Mouse (Mus musculus) small intestine, adult 2 months (tissue): ENCODE results near the gene Psme1. TPM values are rescaled to one million over a fixed set of nuclear protein-coding genes. Genes with fewer than 3 reads are reported as not detected.

Experiments used
- H3K27ac ChIP-seq: fragments of 200-500 bp; 2 replicates; pipeline ENCODE4 v1.5.1; 2012; ENCODE audit warnings: low read depth, low read length, control low read depth, inconsistent platforms; ENCODE audit not compliant: insufficient read depth
- H3K27me3 ChIP-seq: fragments of 200-500 bp; 2 replicates; pipeline ENCODE4 v1.6.1; 2012; ENCODE audit warnings: mild to moderate bottlenecking, moderate library complexity, low read length, inconsistent platforms; ENCODE audit not compliant: control insufficient read depth, insufficient read depth
- H3K36me3 ChIP-seq: fragments of 200-500 bp; 2 replicates; pipeline ENCODE4 v1.6.1; 2012; ENCODE audit warnings: mild to moderate bottlenecking, low read length, control low read depth, inconsistent platforms; ENCODE audit not compliant: control insufficient read depth, insufficient read depth
- H3K4me1 ChIP-seq: fragments of 200-500 bp; 2 replicates; pipeline ENCODE4 v1.6.1; 2012; ENCODE audit warnings: low read length, inconsistent platforms, mixed read lengths; ENCODE audit not compliant: control insufficient read depth, insufficient read depth, insufficient read length
- H3K4me3 ChIP-seq: fragments of 200-500 bp; 2 replicates; pipeline ENCODE4 v1.5.1; 2012; ENCODE audit warnings: low read depth, mild to moderate bottlenecking, control low read depth, inconsistent platforms, low read length, moderate library complexity
- CTCF ChIP-seq: fragments of 200-500 bp; IDR thresholded peaks from 2 replicates; pipeline ENCODE4 v1.5.1; 2012; ENCODE audit warnings: low read depth, mild to moderate bottlenecking, control low read depth, inconsistent platforms, low read length, moderate library complexity, mixed read lengths; ENCODE audit not compliant: insufficient replicate concordance, insufficient read length; ENCODE audit errors: extremely low read depth
- POLR2A ChIP-seq: fragments of 200-500 bp; IDR thresholded peaks from 2 replicates; pipeline ENCODE4 v1.6.1; 2012; ENCODE audit warnings: low read depth, mild to moderate bottlenecking, control low read depth, inconsistent platforms, low read length, moderate library complexity
- WGBS: fragments of 180-500 bp; shearing (Covaris S2); methylation state at CpG from one replicate; pipeline ENCODE4 v1.1.7; 2018; 5-methylcytosine and 5-hydroxymethylcytosine counted together
- polyA plus RNA-seq: library from polyadenylated mRNA; depleted of rRNA; stranded (reverse); fragments of >200 nt; gene quantifications from 2 replicates; pipeline ENCODE4 v1.2.3, GENCODE M21; 2012

Psme1 gene
- polyA plus RNA-seq, 1 experiment = 167 TPM

DNA sequence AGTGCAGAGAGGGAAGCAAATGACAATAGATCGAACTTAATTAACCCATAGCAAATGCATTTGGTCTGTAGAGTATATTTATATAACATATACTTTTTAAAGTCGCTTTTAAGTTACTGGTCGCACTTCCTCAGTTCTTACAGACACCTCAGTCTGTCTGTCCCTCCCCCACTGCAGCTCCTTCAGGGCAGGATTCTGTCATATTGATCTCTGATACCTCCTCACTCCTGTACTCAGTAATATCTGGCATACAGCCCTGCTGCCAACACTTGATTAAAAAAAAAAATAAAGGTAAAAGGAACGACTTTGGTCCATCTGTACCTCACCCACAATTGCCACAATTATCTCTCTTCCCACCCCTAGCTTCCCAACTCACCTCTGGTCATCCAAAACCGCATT, 6.4 kb downstream of the Psme1 start:
- Histone ChIP-seq H3K4me1 (peaks cover under 1% of the 10 kb centered on the region; the same call in 1 of the 2 replicates), H3K4me3 (peak overlapping the region; percentile 70), H3K27ac (no peak overlapping the region), H3K36me3 (peaks cover 46% of the 10 kb centered on the region), H3K27me3 (no peaks in the 10 kb centered on the region)
- no peak for TF ChIP-seq POLR2A
- no peak for TF ChIP-seq CTCF
- 37% methylated on average over 5 of the region's 5 CpGs for WGBS

DNA sequence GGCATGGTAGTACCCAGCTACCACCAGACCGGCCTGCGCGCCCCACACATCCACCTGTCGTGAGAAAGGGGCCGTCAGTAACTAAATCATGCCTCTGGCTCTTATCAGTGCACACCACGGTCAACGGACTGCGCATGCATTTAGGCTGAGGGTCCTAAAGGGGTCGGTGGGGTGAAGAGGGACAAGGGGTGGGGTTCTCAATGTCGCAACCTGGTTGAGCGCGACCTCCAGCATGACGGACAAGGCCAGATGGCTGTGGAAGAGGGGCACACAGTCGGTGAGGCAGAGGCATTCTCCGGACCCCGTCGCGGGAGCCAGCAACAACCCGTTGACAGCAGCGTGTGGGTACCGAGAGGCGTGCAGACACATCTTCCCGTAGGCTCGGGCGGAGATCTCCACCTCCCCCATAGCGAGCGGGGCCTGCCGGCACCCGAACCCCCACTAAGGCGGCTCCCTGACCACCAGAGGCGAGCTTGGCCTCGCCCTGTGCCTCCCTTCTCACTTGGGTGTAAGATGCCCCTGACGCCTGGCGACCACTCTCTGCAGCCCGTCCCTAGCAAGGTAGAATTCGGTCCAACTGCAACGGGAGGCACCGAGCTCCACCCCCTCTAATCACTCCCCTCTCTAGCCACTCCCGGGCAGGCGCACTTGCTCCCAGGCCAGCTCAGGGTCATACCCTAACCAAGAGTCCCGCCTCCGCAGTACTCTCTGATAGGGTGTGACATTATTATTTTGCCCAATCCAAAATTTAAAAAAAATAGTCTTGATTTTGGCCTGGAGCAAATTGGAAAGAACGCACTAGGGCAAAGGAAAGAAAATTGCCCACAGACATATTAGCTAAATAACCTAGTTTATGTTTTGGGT, 7.0 kb downstream of the Psme1 start, which contains the start of gene Emc9:
Gene Emc9, minus strand, starts transcription at position 601 of the 864 bp plus-strand sequence.
- 3% methylated on average over 43 of the region's 43 CpGs for WGBS

DNA sequence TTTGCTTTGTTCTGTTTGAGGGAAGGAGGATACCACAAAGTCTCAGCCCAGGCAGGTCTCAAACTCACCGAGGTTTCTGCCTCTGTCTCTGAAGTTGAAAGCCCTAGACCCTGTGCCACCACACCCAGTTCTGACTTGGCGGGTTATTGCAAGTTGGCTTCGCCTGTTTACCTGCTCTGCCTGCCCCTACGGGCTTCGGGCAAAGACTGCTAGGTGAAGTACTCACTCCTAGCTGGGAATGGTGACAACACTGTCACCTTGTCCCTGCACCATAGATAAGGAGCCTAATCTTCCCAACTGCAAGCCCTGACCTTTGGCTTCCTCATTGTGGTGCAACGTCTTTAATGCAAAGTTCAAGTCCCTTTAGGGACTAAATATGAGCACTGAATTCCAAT, 7.6 kb downstream of the Psme1 start:
- no peaks in the 10 kb centered on the region for H3K27me3 ChIP-seq
- H3K27ac ChIP-seq = peak overlapping the region; percentile 93
- WGBS = 19% methylated on average over 6 of the region's 6 CpGs
- peaks cover 3% of the 10 kb centered on the region; the same call in 1 of the 2 replicates for H3K4me1 ChIP-seq
- TF ChIP-seq CTCF (no peak), POLR2A (peak; percentile 29; the same call in 1 of the 2 replicates)
- peaks cover 35% of the 10 kb centered on the region for H3K36me3 ChIP-seq
- H3K4me3 ChIP-seq = peak overlapping the region; percentile 26; the same call in 1 of the 2 replicates

More for the DNA sequence above, 7.0 kb downstream of the Psme1 start, which contains the start of gene Emc9:
- H3K4me3 ChIP-seq = peak within 1 kb of the TSS; percentile 70
- peak within 1 kb of the TSS; percentile 93 for H3K27ac ChIP-seq
- H3K27me3 ChIP-seq = no peaks in the 10 kb centered on the region
- no peak for TF ChIP-seq CTCF
- no peak for TF ChIP-seq POLR2A
- peaks cover 41% of the 10 kb centered on the region for H3K36me3 ChIP-seq
- H3K4me1 ChIP-seq = peaks cover 3% of the 10 kb centered on the region; the same call in 1 of the 2 replicates

DNA sequence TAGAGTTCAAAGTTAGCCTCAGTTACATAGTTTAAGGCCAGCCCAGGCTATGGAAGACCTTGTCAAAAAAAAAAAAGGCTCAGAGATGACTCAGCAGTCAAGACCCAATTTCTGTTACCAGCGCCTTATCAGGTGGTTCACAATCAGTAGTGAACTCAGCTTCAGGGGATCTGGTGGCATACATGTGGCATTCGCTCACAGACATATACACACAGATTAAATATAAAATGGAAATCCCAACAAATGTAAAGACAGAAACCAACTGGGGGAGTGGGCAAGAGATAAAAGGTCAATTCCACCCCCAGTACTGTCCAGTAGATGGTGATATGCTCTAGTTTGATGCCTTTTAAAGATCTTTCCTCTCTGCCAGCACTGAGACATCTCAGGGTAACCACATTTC, 8.2 kb downstream of the Psme1 start:
- H3K4me3 ChIP-seq = no peak overlapping the region
- peak overlapping the region; percentile 93 for H3K27ac ChIP-seq
- H3K4me1 ChIP-seq = peaks cover 3% of the 10 kb centered on the region; the same call in 1 of the 2 replicates
- no peaks in the 10 kb centered on the region for H3K27me3 ChIP-seq
- 47% methylated on average over 2 of the region's 2 CpGs for WGBS
- peaks cover 29% of the 10 kb centered on the region for H3K36me3 ChIP-seq
- no peak for TF ChIP-seq POLR2A
- no peak for TF ChIP-seq CTCF

DNA sequence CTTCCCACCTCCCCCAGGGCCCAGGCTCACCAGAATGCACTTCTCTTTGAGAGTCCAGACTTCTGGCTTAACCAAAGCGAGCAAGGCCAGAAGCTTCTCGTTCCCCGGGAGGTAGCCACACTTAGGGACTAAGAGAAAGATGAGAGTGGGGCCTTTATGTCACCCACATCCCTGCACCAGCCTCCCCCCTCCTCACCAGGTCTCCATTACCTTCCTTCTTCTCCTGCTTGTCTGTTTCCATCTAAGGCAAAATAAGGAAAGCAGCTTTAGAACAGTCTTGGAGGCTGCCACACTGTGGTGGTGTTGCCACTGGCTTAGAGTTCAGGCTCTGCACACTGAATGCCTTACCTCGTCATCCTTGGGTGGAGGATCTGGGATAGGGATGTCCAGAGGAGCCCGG, 11.3 kb downstream of the Psme1 start:
- H3K4me3 ChIP-seq = peak overlapping the region; percentile 48
- H3K27ac ChIP-seq = no peak overlapping the region
- H3K4me1 ChIP-seq = peaks cover 6% of the 10 kb centered on the region
- H3K27me3 ChIP-seq = no peaks in the 10 kb centered on the region
- peaks cover 21% of the 10 kb centered on the region for H3K36me3 ChIP-seq
- TF ChIP-seq POLR2A (no peak), CTCF (no peak)
- 90% methylated on average over 5 of the region's 5 CpGs for WGBS

DNA sequence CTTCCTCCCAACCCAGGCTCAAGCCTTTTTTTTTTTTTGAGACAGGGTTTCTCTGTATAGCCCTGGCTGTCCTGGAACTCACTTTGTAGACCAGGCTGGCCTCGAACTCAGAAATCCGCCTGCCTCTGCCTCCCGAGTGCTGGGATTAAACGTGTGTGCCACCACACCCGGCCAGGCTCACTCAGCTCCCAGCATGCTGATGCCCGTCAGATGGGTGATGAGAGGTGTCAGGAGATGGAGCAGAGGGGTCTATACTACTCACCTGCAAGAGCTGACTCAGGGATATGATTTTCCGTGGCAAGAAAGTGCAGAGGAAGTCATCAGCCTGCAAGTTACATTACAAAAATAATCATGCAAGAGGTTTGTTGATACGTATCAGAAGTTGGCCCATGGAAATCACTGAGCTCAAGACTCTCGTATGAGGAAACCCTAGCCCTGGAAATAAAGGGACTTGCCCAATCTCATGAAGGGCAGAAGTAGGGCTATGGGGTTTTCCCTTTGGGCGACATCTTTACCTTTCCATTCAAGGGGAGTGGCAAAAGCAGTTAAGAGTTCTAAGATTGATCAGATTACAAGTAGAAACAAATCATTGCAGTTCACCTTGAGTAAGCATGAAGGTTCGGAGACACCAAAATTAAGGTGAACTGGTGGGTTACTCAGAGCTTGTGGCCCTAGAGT, 12.0 kb downstream of the Psme1 start:
- Histone ChIP-seq H3K4me3 (peak overlapping the region; percentile 86), H3K27ac (peak overlapping the region; percentile 90), H3K27me3 (no peaks in the 10 kb centered on the region), H3K4me1 (peaks cover 7% of the 10 kb centered on the region), H3K36me3 (peaks cover 25% of the 10 kb centered on the region)
- 39% methylated on average over 11 of the region's 11 CpGs for WGBS
- no peak for TF ChIP-seq CTCF
- no peak for TF ChIP-seq POLR2A

DNA sequence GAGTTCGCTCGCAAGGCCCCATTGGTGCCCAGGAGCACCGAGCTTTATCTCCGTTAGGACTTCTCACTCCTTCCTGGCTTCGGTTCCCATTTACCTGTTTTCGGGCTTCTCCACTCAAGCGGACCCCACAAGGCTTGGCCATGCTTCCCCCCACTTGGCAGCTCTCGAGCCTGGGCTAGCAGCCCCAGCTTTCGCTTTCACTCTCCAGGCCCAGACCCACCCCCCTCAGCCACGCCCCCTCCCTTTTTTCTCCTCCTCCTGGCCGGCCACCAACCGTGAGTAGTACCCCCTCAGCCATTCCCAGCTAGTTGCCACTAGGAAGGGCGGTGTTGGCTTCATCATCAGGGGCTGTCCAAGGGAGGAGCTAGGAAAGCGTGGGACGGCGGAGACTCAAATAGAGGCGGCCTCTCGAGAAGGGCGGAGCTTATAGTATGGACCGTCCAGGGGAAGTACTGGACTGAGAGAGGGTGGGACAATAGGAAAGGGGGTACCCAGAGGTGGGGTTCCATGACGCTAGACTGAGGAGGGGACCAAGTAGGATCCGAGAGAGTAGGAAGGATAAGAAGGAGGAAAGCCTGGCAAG, 12.9 kb downstream of the Psme1 start, which contains the start of gene Psme2:
Gene Psme2, minus strand, starts transcription at position 366 of the 583 bp plus-strand sequence.
- WGBS = under 1% methylated on average over 22 of the region's 22 CpGs
- Histone ChIP-seq H3K27me3 (no peaks in the 10 kb centered on the region), H3K4me3 (peak within 1 kb of the TSS; percentile 86), H3K36me3 (peaks cover 35% of the 10 kb centered on the region), H3K27ac (peak within 1 kb of the TSS; percentile 99), H3K4me1 (peaks cover 7% of the 10 kb centered on the region)
- TF ChIP-seq CTCF (no peak), POLR2A (peak; percentile 52; the same call in 1 of the 2 replicates)
